Mouse (Mus musculus): ENCODE measurements around the gene Itprid1. TPM values are rescaled to one million over a fixed set of nuclear protein-coding genes. Genes with fewer than 3 reads are reported as not detected.

Itprid1 gene
- polyA plus RNA-seq, 1 experiment from 2014 or later: 0.22 TPM

DNA sequence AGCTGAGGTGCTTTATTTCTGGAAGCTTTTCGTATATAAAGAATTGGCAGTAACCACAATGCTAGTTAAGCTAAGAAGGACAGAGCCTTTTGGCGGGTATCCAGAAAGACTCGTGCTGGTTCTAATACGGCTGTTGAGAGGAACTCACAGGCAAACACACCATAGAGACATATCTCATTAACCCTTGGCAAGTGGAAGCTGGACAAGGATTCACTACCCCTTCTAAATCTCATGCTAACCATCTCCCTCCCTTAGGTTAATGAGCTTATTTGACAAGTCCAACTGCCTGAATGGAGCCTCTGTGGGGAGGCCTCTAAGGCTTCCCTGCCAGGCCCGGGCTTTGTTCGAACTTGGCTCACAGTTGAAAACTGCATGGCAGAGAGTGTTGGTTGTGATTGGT, 190.6 kb downstream of the Itprid1 start:
- no peaks in the 10 kb centered on the region for H3K27me3 ChIP-seq
- WGBS: 66% methylated on average over 6 of the region's 6 CpGs
- ATAC-seq (ENCODE audit: low FRiP score, low read depth): peak; percentile 44; the same call in 1 of the 2 replicates

DNA sequence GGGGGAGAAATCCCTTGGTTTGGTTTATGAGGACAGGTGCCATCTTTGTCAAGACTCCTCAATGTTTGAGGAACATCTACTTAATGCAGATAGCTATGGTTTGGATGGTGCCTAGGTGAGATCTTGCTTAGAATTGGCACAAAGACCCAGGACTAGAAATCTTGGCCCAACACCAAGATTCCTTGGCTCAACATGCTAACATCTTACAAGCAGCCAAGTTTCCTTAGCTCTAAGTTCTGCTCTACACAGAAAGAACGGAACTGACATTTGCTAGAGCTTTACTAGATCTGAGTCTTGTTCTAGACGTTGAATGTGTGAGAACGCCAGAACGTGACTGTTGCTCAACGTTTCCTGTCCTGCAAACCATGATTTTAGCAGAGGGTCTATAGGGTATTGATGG, 191.3 kb downstream of the Itprid1 start:
- Histone ChIP-seq H3K27ac (no peak overlapping the region), H3K4me1 (0 out of 2 replicates have a peak, but pooled peaks cover 3% of the 10 kb centered on the region), H3K4me2 (replicated peaks) (no peak overlapping the region), H3K9ac (no peak overlapping the region), H3K27me3 (no peaks in the 10 kb centered on the region), H3K4me3 (no peak overlapping the region), H3K9me3 (no peaks in the 10 kb centered on the region), H3K36me3 (no peaks in the 10 kb centered on the region)
- ATAC-seq (ENCODE audit: low FRiP score, low read depth): no peak
- 78% methylated on average over 5 of the region's 5 CpGs for WGBS

More for the DNA sequence above, 190.6 kb downstream of the Itprid1 start:
- no peak overlapping the region for H3K27ac ChIP-seq
- H3K9ac ChIP-seq: no peak overlapping the region
- H3K36me3 ChIP-seq: no peaks in the 10 kb centered on the region
- H3K4me2 ChIP-seq (replicated peaks): no peak overlapping the region
- no peaks in the 10 kb centered on the region for H3K9me3 ChIP-seq
- H3K4me3 ChIP-seq: no peak overlapping the region
- H3K4me1 ChIP-seq: 0 out of 2 replicates have a peak, but pooled peaks cover 3% of the 10 kb centered on the region

Other genes with a start within 250 kb of the Itprid1 start
- gene Neurod6, start 155.6 kb upstream of the Itprid1 start, polyA plus RNA-seq (2015; fragmentation: Nextera tagmentation; extraction: Ambion mirVana): 0.28 TPM in 1 of 2 replicates, not detected in the other
- 0.13 and 0.20 TPM in 2 replicates for gene Ppp1r17, start 180.6 kb downstream of the Itprid1 start, polyA plus RNA-seq (2015; fragmentation: Nextera tagmentation; extraction: Ambion mirVana)

Measured in limb, embryonic 13.5 days (tissue).